Mouse (Mus musculus) heart, embryonic 16.5 days (tissue): ENCODE measurements around the gene 1700061G19Rik. TPM values are rescaled to one million over a fixed set of nuclear protein-coding genes. Genes with fewer than 3 reads are reported as not detected.
A peak's percentile ranks its signal among the peaks of the same experiment; 100 is the strongest.

Experiments used
- ATAC-seq: fragments of 200-750 bp; cut with Nextera tagmentation; replicated peaks from 2 replicates; pipeline ENCODE4 v1.8.0; 2017; ENCODE audit warnings: moderate number of reproducible peaks; ENCODE audit not compliant: insufficient read depth, low FRiP score; ENCODE audit errors: extremely low read depth
- H3K27ac ChIP-seq: fragments of 300-500 bp; sonication (generic); 2 replicates; pipeline ENCODE4 v1.5.1; 2014; ENCODE audit warnings: mild to moderate bottlenecking, low read length, control low read depth, moderate library complexity
- H3K27me3 ChIP-seq: fragments of 300-500 bp; sonication (generic); 2 replicates; pipeline ENCODE4 v1.6.1; 2014; ENCODE audit warnings: low read length, mixed read lengths; ENCODE audit not compliant: control insufficient read depth, insufficient read depth
- H3K36me3 ChIP-seq: fragments of 300-500 bp; sonication (generic); 2 replicates; pipeline ENCODE4 v1.6.1; 2014; ENCODE audit not compliant: control insufficient read depth, insufficient read depth
- H3K4me1 ChIP-seq: fragments of 300-500 bp; sonication (generic); 2 replicates; pipeline ENCODE4 v1.6.1; 2014; ENCODE audit warnings: low read length, mixed read lengths; ENCODE audit not compliant: control insufficient read depth, insufficient read depth
- H3K4me2 ChIP-seq: fragments of 300-500 bp; sonication (generic); 2 replicates; pipeline ENCODE4 v1.6.1; 2014; ENCODE audit warnings: low read depth, mild to moderate bottlenecking, control low read depth, low read length
- H3K4me3 ChIP-seq: fragments of 300-500 bp; sonication (generic); 2 replicates; pipeline ENCODE4 v1.5.1; 2014; ENCODE audit warnings: mild to moderate bottlenecking, control low read depth, low read length
- H3K9ac ChIP-seq: fragments of 300-500 bp; sonication (generic); 2 replicates; pipeline ENCODE4 v1.6.1; 2014; ENCODE audit warnings: low read length, control low read depth
- H3K9me3 ChIP-seq: fragments of 300-500 bp; sonication (generic); replicated peaks from 2 replicates; pipeline ENCODE4 v1.6.1; 2016; ENCODE audit warnings: low read length; ENCODE audit not compliant: control insufficient read depth
- WGBS: fragments of 180-500 bp; shearing (Covaris S2); extraction: QIAGEN DNeasy Blood & Tissue Kit; methylation state at CpG from one replicate; pipeline ENCODE4 v1.1.7; 2014; 5-methylcytosine and 5-hydroxymethylcytosine counted together
- polyA plus RNA-seq: library from polyadenylated mRNA; unstranded; fragments of >200 nt; fragmentation: Nextera tagmentation; extraction: Ambion mirVana; gene quantifications from 2 replicates; pipeline ENCODE4 v1.2.1, GENCODE M21; 2015

The 1700061G19Rik gene
- polyA plus RNA-seq, 1 experiment from 2014 or later: 0.30 TPM

- H3K9ac ChIP-seq: no peak overlapping the region
- no peak overlapping the region for H3K27ac ChIP-seq
- H3K4me1 ChIP-seq: no peaks in the 10 kb centered on the region
- H3K27me3 ChIP-seq: no peaks in the 10 kb centered on the region
- ATAC-seq: no peak
- 87% methylated on average over 3 of the region's 3 CpGs for WGBS
- no peaks in the 10 kb centered on the region for H3K9me3 ChIP-seq
- H3K36me3 ChIP-seq: peaks cover 14% of the 10 kb centered on the region
- H3K4me3 ChIP-seq: no peak overlapping the region
- no peak overlapping the region for H3K4me2 ChIP-seq
These were observed 44.4 kb downstream of the 1700061G19Rik start for GRCm38 (mm10) chr17:56919725-56920124.

DNA sequence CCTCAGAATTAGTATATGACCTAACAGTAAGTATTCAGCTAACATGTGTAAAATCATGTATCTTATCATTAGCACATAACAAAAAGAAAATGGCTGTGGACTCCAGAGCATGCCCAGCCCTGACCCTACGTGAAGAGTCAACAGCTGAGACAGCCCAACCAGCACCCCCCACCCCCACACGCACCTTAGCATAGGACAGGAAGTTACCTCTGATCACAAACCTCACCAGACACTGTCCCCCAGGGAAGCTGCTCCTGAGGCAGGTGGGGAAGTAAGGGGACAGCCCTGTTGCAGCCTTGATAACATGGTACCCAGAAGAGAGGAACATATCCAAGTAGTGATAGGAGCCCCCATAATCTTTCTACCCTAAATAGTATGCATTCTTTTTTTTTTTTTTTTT, 50.7 kb downstream of the 1700061G19Rik start:
- H3K27ac ChIP-seq: no peak overlapping the region
- H3K36me3 ChIP-seq: peaks cover 12% of the 10 kb centered on the region
- 91% methylated on average over 2 of the region's 2 CpGs for WGBS
- H3K9ac ChIP-seq: no peak overlapping the region
- ATAC-seq: no peak
- H3K4me2 ChIP-seq: no peak overlapping the region
- H3K27me3 ChIP-seq: no peaks in the 10 kb centered on the region
- no peaks in the 10 kb centered on the region for H3K9me3 ChIP-seq
- H3K4me1 ChIP-seq: peaks cover 11% of the 10 kb centered on the region
- H3K4me3 ChIP-seq: no peak overlapping the region

- peak overlapping the region; percentile 61 for H3K27ac ChIP-seq
These were observed 53.8 kb downstream of the 1700061G19Rik start for GRCm38 (mm10) chr17:56929101-56929500.

GRCm38 (mm10) chr17:56929530-56929929, 54.3 kb downstream of the 1700061G19Rik start:
- H3K9me3 ChIP-seq: no peaks in the 10 kb centered on the region
- H3K27ac ChIP-seq: peak overlapping the region; percentile 61

More at GRCm38 (mm10) chr17:56929101-56929500, 53.8 kb downstream of the 1700061G19Rik start:
- no peaks in the 10 kb centered on the region for H3K9me3 ChIP-seq
- H3K4me1 ChIP-seq: peaks cover 19% of the 10 kb centered on the region
- peak; percentile 47 for ATAC-seq
- H3K27me3 ChIP-seq: no peaks in the 10 kb centered on the region
- peaks cover 7% of the 10 kb centered on the region; the same call in 1 of the 2 replicates for H3K36me3 ChIP-seq
- no peak overlapping the region for H3K4me2 ChIP-seq
- no peak overlapping the region for H3K4me3 ChIP-seq
- no peak overlapping the region for H3K9ac ChIP-seq

DNA sequence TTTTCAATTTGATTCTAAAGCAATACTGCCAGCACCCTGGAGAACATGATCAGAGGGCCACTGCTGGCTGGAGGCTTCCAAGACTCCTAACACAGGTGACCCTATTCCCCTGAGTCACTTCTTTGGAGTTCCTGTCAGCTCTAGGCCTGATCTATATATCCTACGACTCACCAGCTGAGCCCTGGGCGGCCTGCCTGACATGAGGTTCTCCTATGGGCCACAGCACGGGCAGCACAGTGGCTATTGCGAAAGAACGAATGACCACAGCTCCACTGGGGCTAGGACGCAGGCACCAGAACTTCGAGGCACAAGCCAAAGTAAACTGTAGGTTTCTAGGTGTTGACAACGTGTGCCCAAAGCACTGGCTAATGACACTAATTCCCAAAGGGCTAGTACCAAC, 54.7 kb downstream of the 1700061G19Rik start:
- Histone ChIP-seq H3K27ac (no peak overlapping the region), H3K36me3 (0 out of 2 replicates have a peak, but pooled peaks cover 3% of the 10 kb centered on the region), H3K4me1 (peaks cover 25% of the 10 kb centered on the region), H3K4me3 (no peak overlapping the region), H3K27me3 (no peaks in the 10 kb centered on the region), H3K4me2 (no peak overlapping the region), H3K9ac (no peak overlapping the region), H3K9me3 (no peaks in the 10 kb centered on the region)
- no peak for ATAC-seq
- 78% methylated on average over 8 of the region's 8 CpGs for WGBS

More at GRCm38 (mm10) chr17:56929530-56929929, 54.3 kb downstream of the 1700061G19Rik start:
- no peak overlapping the region for H3K4me2 ChIP-seq
- WGBS: 83% methylated on average over 1 of the region's 1 CpGs
- peaks cover 23% of the 10 kb centered on the region for H3K4me1 ChIP-seq
- no peak for ATAC-seq
- no peak overlapping the region for H3K9ac ChIP-seq
- peaks cover 7% of the 10 kb centered on the region; the same call in 1 of the 2 replicates for H3K36me3 ChIP-seq
- H3K27me3 ChIP-seq: no peaks in the 10 kb centered on the region
- H3K4me3 ChIP-seq: no peak overlapping the region

GRCm38 (mm10) chr17:56933395-56933794, 58.1 kb downstream of the 1700061G19Rik start:
- Histone ChIP-seq H3K27me3 (no peaks in the 10 kb centered on the region), H3K27ac (no peak overlapping the region), H3K4me2 (no peak overlapping the region), H3K9ac (no peak overlapping the region), H3K4me3 (no peak overlapping the region), H3K9me3 (peaks cover 4% of the 10 kb centered on the region; the same call in 1 of the 2 replicates), H3K4me1 (peaks cover 25% of the 10 kb centered on the region), H3K36me3 (no peaks in the 10 kb centered on the region)
- 93% methylated on average over 2 of the region's 2 CpGs for WGBS
- no peak for ATAC-seq

DNA sequence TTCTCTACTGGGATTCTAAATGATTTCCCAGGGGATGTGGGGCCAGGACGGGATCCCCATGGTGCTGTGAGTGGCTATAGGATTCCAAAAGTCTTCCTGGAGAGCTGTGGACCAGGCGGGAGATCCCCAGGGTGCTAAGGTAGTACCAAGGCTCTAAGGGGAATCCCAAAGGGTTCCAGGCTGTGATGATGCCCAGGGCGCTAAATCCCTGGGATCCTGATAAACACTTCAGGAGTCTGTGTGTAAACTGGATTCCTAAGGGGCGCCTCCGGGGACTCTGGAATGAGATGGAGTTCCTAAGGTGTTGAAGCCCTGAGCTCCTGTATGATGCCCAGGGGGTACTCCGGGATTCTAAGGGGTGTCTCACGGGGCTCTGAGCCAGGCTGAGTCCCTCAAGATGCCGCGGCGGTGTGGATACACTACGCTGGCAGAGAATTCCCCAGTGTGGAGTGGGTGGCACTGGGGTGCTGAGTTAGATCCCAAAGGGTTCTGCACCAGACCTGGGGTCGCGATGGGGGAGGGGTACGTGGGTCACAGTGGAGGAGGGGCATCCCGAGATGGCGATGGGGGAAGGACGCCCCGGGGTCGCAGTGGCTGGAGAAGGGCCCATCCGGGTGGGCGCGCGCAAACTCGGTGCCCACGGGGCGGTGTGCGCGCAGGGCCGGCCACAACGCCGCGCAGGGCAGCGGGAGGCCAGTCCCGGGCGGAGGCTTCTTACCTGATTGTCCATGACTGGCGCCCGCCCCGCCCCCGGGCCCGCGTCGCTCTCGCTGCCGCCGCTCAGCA, 59.5 kb downstream of the 1700061G19Rik start:
- Histone ChIP-seq H3K9ac (peak overlapping the region; percentile 97), H3K27ac (peak overlapping the region; percentile 76), H3K4me3 (peak overlapping the region; percentile 97), H3K9me3 (peaks cover 4% of the 10 kb centered on the region; the same call in 1 of the 2 replicates), H3K4me2 (peak overlapping the region; percentile 85), H3K27me3 (no peaks in the 10 kb centered on the region), H3K36me3 (no peaks in the 10 kb centered on the region), H3K4me1 (peaks cover 14% of the 10 kb centered on the region)
- ATAC-seq: peak; percentile 34
- WGBS: 2% methylated on average over 42 of the region's 45 CpGs

- Histone ChIP-seq H3K36me3 (no peaks in the 10 kb centered on the region), H3K4me2 (peak within 1 kb of the TSS; percentile 85), H3K4me1 (peaks cover 14% of the 10 kb centered on the region), H3K9me3 (peaks cover 4% of the 10 kb centered on the region; the same call in 1 of the 2 replicates), H3K27ac (peak within 1 kb of the TSS; percentile 76), H3K4me3 (peak within 1 kb of the TSS; percentile 97), H3K27me3 (no peaks in the 10 kb centered on the region), H3K9ac (peak within 1 kb of the TSS; percentile 97)
- peak; percentile 99 for ATAC-seq
- 2% methylated on average over 76 of the region's 76 CpGs for WGBS
These were observed 60.3 kb downstream of the 1700061G19Rik start, which contains the start of gene Mllt1 for GRCm38 (mm10) chr17:56935363-56936131. Gene Mllt1 (minus strand): TSS chr17:56935415.
